Mouse (Mus musculus): ENCODE measurements around the gene Git1.

DNA sequence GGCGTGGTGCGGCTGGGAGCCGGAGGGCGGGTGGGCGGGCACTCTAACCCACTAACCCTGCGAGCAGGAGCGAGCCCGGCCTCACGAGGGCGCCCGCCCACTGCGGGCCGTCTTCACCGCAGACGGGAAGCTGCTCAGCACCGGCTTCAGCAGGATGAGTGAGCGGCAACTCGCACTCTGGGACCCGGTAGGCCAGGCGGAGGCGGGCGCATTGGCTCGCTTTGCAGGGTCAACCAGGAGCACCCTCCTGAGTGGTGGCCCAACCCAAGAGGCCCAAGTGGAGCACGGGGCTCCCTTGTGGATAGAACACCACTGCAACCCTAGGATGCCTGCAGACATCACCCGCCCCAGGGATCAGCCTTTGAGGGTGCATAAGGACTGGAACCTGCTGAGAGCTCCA lies 26.2 kb upstream of the Git1 start:
- TF ChIP-seq GATA1 (IDR thresholded peaks at IDR 0.05; ENCODE audit: borderline replicate concordance, low read length) (no peak), FLI1 (IDR thresholded peaks at IDR 0.05; ENCODE audit: low read length) (no peak)
